Mouse (Mus musculus): ENCODE results near the gene 4632433K11Rik. TPM values are rescaled to one million over a fixed set of nuclear protein-coding genes. Genes with fewer than 3 reads are reported as not detected.

Gene 4632433K11Rik
- total and polyA plus RNA-seq, 3 experiments: not detected

GRCm38 (mm10) chr7:5060239-5060731 lies 26.4 kb downstream of the 4632433K11Rik start:
- TF ChIP-seq ELF1 (IDR thresholded peaks at IDR 0.05; ENCODE audit: low read depth, low read length) (0 out of 2 replicates have a peak, but pooled peaks have one; percentile 22), NELFE (IDR thresholded peaks at IDR 0.05; ENCODE audit: low read depth, low read length) (peak; percentile 52; the same call in 1 of the 2 replicates), USF2 (conservative IDR thresholded peaks at IDR 0.05; ENCODE audit: low read depth, low read length) (no peak), HCFC1 (IDR thresholded peaks at IDR 0.05; ENCODE audit: low read depth, low read length) (no peak), SMC3 (IDR thresholded peaks at IDR 0.05; ENCODE audit: low read depth, low read length) (peak; percentile 60), PAX5 (IDR thresholded peaks at IDR 0.05; ENCODE audit: low read length) (no peak), TCF12 (IDR thresholded peaks at IDR 0.05; ENCODE audit: low read depth, low read length) (peak; percentile 55; the same call in 1 of the 2 replicates), UBTF (IDR thresholded peaks at IDR 0.05; ENCODE audit: low read depth, low read length) (0 out of 2 replicates have a peak, but pooled peaks have one; percentile 73), POLR2A (IDR thresholded peaks at IDR 0.05; ENCODE audit: low read depth, low read length) (peak; percentile 46), KAT2A (IDR thresholded peaks at IDR 0.05; ENCODE audit: insufficient replicate concordance, low read length) (no peak), RCOR1 (conservative IDR thresholded peaks at IDR 0.05; ENCODE audit: low read depth, low read length) (no peak), IRF4 (IDR thresholded peaks at IDR 0.05; ENCODE audit: low read depth, low read length) (no peak), JUND (conservative IDR thresholded peaks at IDR 0.05; ENCODE audit: low read depth, low read length) (no peak), CHD1 (IDR thresholded peaks at IDR 0.05; ENCODE audit: low read depth, low read length) (peak; percentile 77; the same call in 1 of the 2 replicates), EP300 (IDR thresholded peaks at IDR 0.05; ENCODE audit: low read length) (no peak), ZKSCAN1 (IDR thresholded peaks at IDR 0.05; ENCODE audit: borderline replicate concordance, low read depth, low read length) (no peak), BHLHE40 (IDR thresholded peaks at IDR 0.05; ENCODE audit: low read depth, low read length) (no peak), USF1 (IDR thresholded peaks at IDR 0.05; ENCODE audit: low read depth, low read length) (no peak), E2F4 (IDR thresholded peaks at IDR 0.05; ENCODE audit: insufficient replicate concordance, low read depth, low read length) (no peak), CHD2 (IDR thresholded peaks at IDR 0.05; ENCODE audit: low read length) (no peak), MAFK (IDR thresholded peaks at IDR 0.05; ENCODE audit: insufficient replicate concordance, low read length) (no peak), MYC (IDR thresholded peaks at IDR 0.05; ENCODE audit: low read depth, low read length) (no peak; the same call in 1 of the 2 replicates), CTCF (conservative IDR thresholded peaks at IDR 0.05 in 1 of 2, IDR thresholded peaks at IDR 0.05 in 1 of 2; ENCODE audit: low read depth in 2 of 2, low read length in 2 of 2) (peak in 1 of 2 experiments; percentile 81; a peak in 2 of 4 replicates), ZNF384 (IDR thresholded peaks at IDR 0.05; ENCODE audit: low read depth, low read length) (no peak), JUN (IDR thresholded peaks at IDR 0.05; ENCODE audit: insufficient read depth, low read depth, low read length) (no peak), MAZ (IDR thresholded peaks at IDR 0.05; ENCODE audit: low read depth, low read length) (0 out of 2 replicates have a peak, but pooled peaks have one; percentile 20), MEF2A (IDR thresholded peaks at IDR 0.05; ENCODE audit: borderline replicate concordance, low read depth, low read length) (0 out of 2 replicates have a peak, but pooled peaks have one; percentile 43), NRF1 (IDR thresholded peaks at IDR 0.05; ENCODE audit: low read depth, low read length) (peak; percentile 37; the same call in 1 of the 2 replicates), ZMIZ1 (IDR thresholded peaks at IDR 0.05; ENCODE audit: low read depth, low read length) (peak; percentile 54), SIN3A (IDR thresholded peaks at IDR 0.05; ENCODE audit: low read length) (peak; percentile 79; the same call in 1 of the 2 replicates), TBP (conservative IDR thresholded peaks at IDR 0.05; ENCODE audit: low read depth, low read length) (no peak), POLR2AphosphoS2 (IDR thresholded peaks at IDR 0.05; ENCODE audit: low read depth, low read length) (no peak), RAD21 (IDR thresholded peaks at IDR 0.05; ENCODE audit: low read depth, low read length) (peak; percentile 63), MAX (IDR thresholded peaks at IDR 0.05; ENCODE audit: low read length) (peak; percentile 51; the same call in 1 of the 2 replicates), GABPA (IDR thresholded peaks at IDR 0.05; ENCODE audit: insufficient replicate concordance, low read depth, low read length) (no peak), ZC3H11A (IDR thresholded peaks at IDR 0.05; ENCODE audit: low read depth, low read length) (no peak), ETS1 (conservative IDR thresholded peaks at IDR 0.05; ENCODE audit: low read depth, low read length) (no peak), MXI1 (IDR thresholded peaks at IDR 0.05; ENCODE audit: low read depth, low read length) (peak; percentile 39; the same call in 1 of the 2 replicates)
- Histone ChIP-seq H3K9ac (ENCODE audit: insufficient read depth, low read depth) (peak overlapping the region; percentile 86), H3K36me3 (replicated peaks in 1 of 2; ENCODE audit: control insufficient read depth in 1 of 2, insufficient read depth in 1 of 2, low read length in 1 of 2) (peaks cover under 1 to 16% of the 10 kb centered on the region in 2 experiments), H3K27ac (ENCODE audit: insufficient read depth, low read depth) (peak overlapping the region; percentile 90), H3K4me3 (replicated peaks in 1 of 3; ENCODE audit: low read depth in 2 of 3, low read length in 2 of 3, poor library complexity in 1 of 3) (peak overlapping the region; percentile 65 to 68 (median 67)), H3K27me3 (replicated peaks) (no peaks in the 10 kb centered on the region), H3K4me1 (ENCODE audit: control insufficient read depth in 1 of 2, insufficient read depth in 2 of 2) (peaks cover 2 to 39% of the 10 kb centered on the region in 2 experiments; a peak in 3 of 4 replicates), H3K4me2 (ENCODE audit: insufficient read depth, low read depth, poor library complexity, severe bottlenecking) (peak overlapping the region; percentile 76), H3K79me2 (replicated peaks; ENCODE audit: control insufficient read depth, extremely low read depth, insufficient read depth, poor library complexity, severe bottlenecking) (peaks cover 26% of the 10 kb centered on the region), H3K9me3 (replicated peaks; ENCODE audit: low read length) (no peaks in the 10 kb centered on the region)
- in situ Hi-C loops (cut with MboI; ENCODE audit: low pct_ligation_motif_present, low pct_unique_long_range_greater_than_20kb, low sequenced_read_pairs): loop anchor here (5.0 kb wide), 1 partner anchor 67 kb away; the partner anchor contains the start of gene Rasl2-9
- dilution Hi-C loops (cut with MboI; ENCODE audit: extremely low pct_ligation_motif_present, extremely low pct_unique_long_range_greater_than_20kb, low sequenced_read_pairs): no loop called here
- peak; percentile 89 for DNase-seq (ENCODE audit: extremely low read depth)
